Mouse (Mus musculus): Measurements from ENCODE around the gene Zbtb39. TPM values are rescaled to one million over a fixed set of nuclear protein-coding genes. Genes with fewer than 3 reads are reported as not detected.

Zbtb39 gene
- polyA plus RNA-seq, 1 experiment from 2014 or later: 0.75 TPM

Other genes starting within 250 kb of the Zbtb39 start
- 0.17 and 0.47 TPM in 2 replicates for gene Stac3, start 237.9 kb upstream of the Zbtb39 start, polyA plus RNA-seq (2015; fragmentation: Nextera tagmentation; extraction: Ambion mirVana)
- 1.9 and 2.8 TPM in 2 replicates for gene Ndufa4l2, start 224.6 kb upstream of the Zbtb39 start, polyA plus RNA-seq (2015; fragmentation: Nextera tagmentation; extraction: Ambion mirVana)
- 133 and 142 TPM in 2 replicates for gene Shmt2, start 217.1 kb upstream of the Zbtb39 start, polyA plus RNA-seq (2015; fragmentation: Nextera tagmentation; extraction: Ambion mirVana)
- 0.13 TPM in 2 replicates for gene Nxph4, start 205.0 kb upstream of the Zbtb39 start, polyA plus RNA-seq (2015; fragmentation: Nextera tagmentation; extraction: Ambion mirVana)
- gene Lrp1, start 118.4 kb upstream of the Zbtb39 start, polyA plus RNA-seq (2015; fragmentation: Nextera tagmentation; extraction: Ambion mirVana): 15.1 and 16.9 TPM in 2 replicates
- gene Stat6, start 96.6 kb upstream of the Zbtb39 start, polyA plus RNA-seq (2015; fragmentation: Nextera tagmentation; extraction: Ambion mirVana): 12.3 and 15.5 TPM in 2 replicates
- gene Nemp1, start 72.6 kb upstream of the Zbtb39 start, polyA plus RNA-seq (2015; fragmentation: Nextera tagmentation; extraction: Ambion mirVana): 5.0 and 6.3 TPM in 2 replicates
- gene Nab2, start 71.0 kb upstream of the Zbtb39 start, polyA plus RNA-seq (2015; fragmentation: Nextera tagmentation; extraction: Ambion mirVana): 1.5 and 2.1 TPM in 2 replicates
- 0.17 TPM in 2 replicates for gene Myo1a, start 34.4 kb upstream of the Zbtb39 start, polyA plus RNA-seq (2015; fragmentation: Nextera tagmentation; extraction: Ambion mirVana)
- gene Tac2, start 15.1 kb upstream of the Zbtb39 start, polyA plus RNA-seq (2015; fragmentation: Nextera tagmentation; extraction: Ambion mirVana): 11.4 and 14.2 TPM in 2 replicates
- 9.0 and 11.2 TPM in 2 replicates for gene Gpr182, start 12.2 kb downstream of the Zbtb39 start, polyA plus RNA-seq (2015; fragmentation: Nextera tagmentation; extraction: Ambion mirVana)
- 0.17 and 0.28 TPM in 2 replicates for gene Rdh1, start 20.2 kb downstream of the Zbtb39 start, polyA plus RNA-seq (2015; fragmentation: Nextera tagmentation; extraction: Ambion mirVana)
- 0.14 and 0.15 TPM in 2 replicates for gene Rdh16f1, start 20.2 kb downstream of the Zbtb39 start, polyA plus RNA-seq (2015; fragmentation: Nextera tagmentation; extraction: Ambion mirVana)
- gene Rdh9, start 36.8 kb downstream of the Zbtb39 start, polyA plus RNA-seq (2015; fragmentation: Nextera tagmentation; extraction: Ambion mirVana): not detected in 2 replicates
- 0.05 TPM in 1 of 2 replicates, not detected in the other for gene Rdh16, start 61.6 kb downstream of the Zbtb39 start, polyA plus RNA-seq (2015; fragmentation: Nextera tagmentation; extraction: Ambion mirVana)
- not detected in 2 replicates for gene Rdh19, start 110.4 kb downstream of the Zbtb39 start, polyA plus RNA-seq (2015; fragmentation: Nextera tagmentation; extraction: Ambion mirVana)
- not detected in 2 replicates for gene Rdh16f2, start 126.9 kb downstream of the Zbtb39 start, polyA plus RNA-seq (2015; fragmentation: Nextera tagmentation; extraction: Ambion mirVana)
- 0.47 and 0.70 TPM in 2 replicates for gene Rdh7, start 149.3 kb downstream of the Zbtb39 start, polyA plus RNA-seq (2015; fragmentation: Nextera tagmentation; extraction: Ambion mirVana)
- gene Sdr9c7, start 159.0 kb downstream of the Zbtb39 start, polyA plus RNA-seq (2015; fragmentation: Nextera tagmentation; extraction: Ambion mirVana): not detected in 2 replicates